Mouse (Mus musculus) right cerebral cortex, postnatal 25 days (tissue): ENCODE results near the gene Slc25a22.

Experiments used
- DNase-seq: peaks from one replicate; pipeline ENCODE4 v3.0.0; 2022

Gene Slc25a22

DNA sequence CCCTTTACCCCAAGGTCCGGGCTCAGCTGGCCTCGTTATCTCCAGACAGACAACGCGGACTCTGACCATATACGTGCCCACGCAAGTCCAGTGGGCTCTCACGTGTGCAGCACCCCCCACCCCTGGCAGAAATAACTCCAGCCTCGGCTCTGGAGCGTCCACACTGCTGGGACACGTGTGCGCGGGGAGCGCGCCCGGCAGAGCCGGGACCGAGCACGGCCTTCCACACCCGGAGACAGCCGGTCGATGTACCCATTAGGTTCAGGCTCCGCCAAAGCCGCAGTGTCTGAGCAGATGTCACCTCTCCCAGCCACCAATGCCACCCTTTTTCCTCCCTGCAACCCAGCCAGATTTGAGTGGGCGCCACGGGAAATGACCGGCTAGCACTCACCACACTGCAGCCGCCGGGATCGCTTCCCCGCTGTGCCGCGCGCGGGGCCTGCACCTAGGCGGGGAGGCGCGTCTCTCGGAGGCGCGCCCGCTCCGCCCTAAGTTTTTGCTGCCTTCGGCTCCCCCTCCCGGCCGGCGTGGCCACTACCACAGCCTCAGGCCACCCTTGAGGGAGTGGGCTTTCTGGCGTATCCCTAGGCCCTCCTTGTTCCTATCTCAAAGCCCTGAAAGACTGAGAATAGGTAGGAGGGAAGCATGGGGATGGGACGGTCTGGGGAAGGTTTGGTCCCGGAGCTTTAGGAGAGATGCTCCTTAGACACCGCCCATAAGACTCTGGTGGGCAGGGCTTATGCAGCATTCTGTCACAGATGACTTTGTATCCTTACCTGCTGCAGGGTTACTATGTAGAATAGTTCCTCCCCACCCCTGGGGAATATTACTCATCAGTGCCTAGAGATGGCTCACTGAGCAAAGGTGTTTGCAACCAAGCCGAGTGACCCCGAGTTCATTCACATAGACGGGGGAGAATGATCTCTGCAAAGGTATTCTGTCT, at the start of gene Slc25a22:
Gene Slc25a22, minus strand, starts transcription at position 715 of the 943 bp plus-strand sequence.
- DNase-seq = peak; percentile 91

DNA sequence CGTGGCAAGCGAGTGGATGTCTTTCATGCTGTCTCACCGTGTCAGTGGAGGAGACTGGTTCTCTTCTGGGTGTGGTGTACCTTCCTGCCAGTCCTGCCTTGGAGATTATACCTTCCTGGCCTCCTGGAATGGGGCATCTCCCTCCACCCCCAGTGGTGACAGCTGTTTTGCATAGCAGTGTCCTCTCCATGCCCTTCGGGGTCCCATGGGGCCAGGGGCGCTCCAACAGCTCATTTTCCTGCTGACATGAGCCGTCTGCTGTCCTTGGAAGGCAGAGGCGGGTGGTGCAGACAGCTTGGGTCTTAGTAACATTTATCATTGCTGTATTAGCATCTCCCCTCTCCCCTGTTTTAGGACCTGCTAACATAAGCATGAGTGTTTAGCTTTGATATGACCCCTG, 49.4 kb upstream of the Slc25a22 start:
- DNase-seq = no peak

DNA sequence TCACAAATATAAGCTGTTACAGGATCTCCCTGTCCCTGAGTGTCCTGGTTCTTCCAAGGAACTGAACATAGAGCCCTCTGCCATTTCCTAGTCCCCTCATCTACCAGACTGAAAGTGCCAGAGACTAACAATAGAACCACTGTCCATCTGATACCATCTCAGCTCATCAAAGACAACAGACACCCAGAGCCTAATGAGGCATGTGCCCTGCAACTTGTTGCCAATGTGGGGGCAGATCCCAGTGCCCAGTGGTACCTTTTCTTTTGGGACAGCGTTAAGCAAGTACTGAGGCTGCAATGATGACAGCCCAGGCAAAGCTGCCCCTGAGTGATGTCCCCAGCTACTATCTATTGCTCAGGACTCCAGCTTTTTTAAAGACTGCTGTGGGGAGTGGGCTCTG, 48.5 kb upstream of the Slc25a22 start:
- no peak for DNase-seq

DNA sequence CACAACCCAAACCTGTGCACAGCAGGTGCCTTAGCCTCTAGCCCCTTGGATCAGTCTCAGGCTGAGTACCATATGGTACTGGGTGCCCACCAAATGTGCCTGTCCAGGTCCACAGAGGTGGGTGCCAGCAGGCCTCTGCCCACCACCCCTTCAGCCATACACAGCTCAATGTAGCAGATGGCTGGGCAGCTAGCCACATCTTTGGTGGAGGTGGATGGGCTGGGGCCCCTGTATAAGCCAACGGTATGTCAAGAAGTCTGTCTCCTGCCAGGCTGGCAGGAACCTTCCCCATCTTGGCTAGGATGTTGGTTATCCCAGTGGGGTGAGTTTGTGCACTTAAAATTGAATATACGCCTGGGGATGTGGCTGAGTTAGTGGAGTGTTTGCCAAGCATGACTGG, 47.9 kb upstream of the Slc25a22 start:
- DNase-seq = no peak

DNA sequence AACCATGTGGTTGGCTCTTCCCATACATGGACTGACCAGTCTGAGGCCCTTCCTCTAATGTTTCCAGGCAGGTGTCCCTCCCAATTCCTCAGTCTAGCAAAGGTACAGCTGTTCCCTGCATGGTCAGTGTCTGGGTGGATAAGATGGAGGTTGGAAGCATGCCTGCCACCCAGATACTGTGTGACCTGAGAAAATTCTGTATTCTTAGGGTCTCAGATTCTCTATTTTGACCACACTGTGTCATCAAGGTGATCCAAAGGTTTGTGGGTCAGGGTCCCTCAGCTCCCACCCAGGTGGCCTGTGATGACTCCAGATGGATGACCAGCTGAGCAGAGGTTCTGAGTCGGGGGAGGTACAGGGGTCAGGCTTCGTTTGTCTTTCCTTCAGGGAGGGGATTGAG, 47.5 kb upstream of the Slc25a22 start:
- no peak for DNase-seq

DNA sequence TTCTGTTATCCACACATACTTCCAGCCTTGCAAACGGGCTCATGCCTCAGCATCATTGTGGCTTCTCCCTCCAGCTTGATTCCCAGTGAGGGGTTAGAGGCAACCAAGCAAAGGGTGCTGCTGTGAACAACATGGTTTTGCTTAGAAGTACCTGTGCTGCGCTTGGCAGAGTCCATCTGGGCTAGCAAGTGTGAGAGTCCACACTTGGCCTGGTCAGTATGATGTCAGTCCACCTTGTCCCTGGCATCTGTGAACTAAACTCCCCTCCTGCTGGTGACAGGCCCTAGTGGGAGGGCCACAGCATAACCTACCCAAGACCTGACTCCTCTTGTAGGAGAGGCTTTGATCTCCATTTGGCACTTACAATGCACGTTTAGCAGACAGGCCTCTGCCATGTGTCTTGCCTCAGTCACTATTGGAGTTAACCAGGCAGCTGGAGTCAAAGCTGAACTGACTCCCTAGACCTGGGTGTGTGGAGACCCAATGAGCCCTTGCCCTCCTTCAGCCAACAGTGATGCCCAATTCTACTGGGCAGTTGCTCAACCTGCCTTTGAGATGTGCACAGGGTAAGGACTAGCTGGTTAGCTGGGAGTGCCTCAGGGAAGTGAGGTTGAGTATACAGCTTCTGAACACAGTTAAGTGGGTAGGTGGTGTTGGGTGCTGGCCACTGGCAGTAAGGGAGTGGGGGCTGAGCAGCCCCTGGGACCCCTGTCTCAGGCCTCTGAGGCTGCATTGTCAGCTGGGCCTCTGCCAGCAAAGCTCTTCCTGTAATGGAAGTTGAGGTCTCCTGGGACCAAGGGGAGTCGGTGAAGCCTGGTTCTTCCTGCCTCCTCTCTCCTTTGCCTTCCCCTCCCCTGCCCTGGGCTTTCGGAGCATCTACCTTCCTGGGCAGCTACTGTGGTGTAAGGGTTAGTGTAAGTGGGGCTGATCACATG, 46.8 kb upstream of the Slc25a22 start:
- DNase-seq = no peak

DNA sequence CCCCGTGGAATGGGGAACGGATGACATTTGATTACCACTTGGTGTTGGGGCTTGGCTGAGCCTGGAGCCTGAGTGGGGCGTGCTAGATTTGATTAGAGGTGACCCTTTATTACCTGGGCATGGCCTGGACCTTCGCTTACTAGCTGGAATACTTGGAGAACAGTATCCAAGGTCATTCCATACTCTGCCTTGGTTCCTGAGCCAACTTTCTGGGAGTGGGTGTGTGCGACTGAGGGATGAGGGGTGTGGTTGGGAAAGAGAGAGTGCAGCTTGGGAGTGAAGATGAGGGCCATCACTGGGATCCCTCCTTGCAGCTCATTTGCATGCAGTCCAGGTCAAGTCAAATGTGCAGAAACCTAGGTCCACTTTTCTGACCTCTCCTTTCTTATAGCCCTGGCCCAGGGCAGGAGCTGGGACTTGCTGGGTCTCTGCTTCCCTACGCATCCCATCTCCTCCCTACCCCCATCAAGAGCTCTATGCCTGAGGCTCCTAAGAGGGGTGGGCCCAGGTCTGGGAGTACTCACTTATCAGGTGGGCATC, 45.5 kb upstream of the Slc25a22 start:
- no peak for DNase-seq

DNA sequence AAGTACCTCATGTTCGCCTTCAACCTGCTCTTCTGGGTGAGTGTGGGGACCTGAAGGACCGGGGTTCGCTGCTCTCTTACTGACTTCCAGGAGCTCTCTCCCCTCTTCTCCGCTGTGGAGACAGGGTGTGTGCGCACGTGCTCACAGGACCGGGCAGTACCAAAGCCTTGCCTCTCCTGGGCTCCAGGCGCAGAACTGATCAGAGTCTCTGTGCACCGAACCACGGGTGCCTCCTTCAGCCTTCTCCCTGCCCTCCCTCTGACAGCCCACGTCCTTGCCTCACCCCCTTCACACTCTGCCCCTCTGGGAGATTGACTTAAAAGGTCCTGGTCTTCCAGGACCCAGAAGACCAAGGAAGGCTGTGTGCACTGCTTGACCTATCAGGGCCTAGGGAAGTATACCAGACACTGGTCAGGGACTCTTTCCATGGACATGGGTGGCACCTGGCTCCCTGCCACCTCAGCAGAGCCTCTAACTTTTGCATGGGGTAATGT, 44.9 kb upstream of the Slc25a22 start:
- DNase-seq = no peak

DNA sequence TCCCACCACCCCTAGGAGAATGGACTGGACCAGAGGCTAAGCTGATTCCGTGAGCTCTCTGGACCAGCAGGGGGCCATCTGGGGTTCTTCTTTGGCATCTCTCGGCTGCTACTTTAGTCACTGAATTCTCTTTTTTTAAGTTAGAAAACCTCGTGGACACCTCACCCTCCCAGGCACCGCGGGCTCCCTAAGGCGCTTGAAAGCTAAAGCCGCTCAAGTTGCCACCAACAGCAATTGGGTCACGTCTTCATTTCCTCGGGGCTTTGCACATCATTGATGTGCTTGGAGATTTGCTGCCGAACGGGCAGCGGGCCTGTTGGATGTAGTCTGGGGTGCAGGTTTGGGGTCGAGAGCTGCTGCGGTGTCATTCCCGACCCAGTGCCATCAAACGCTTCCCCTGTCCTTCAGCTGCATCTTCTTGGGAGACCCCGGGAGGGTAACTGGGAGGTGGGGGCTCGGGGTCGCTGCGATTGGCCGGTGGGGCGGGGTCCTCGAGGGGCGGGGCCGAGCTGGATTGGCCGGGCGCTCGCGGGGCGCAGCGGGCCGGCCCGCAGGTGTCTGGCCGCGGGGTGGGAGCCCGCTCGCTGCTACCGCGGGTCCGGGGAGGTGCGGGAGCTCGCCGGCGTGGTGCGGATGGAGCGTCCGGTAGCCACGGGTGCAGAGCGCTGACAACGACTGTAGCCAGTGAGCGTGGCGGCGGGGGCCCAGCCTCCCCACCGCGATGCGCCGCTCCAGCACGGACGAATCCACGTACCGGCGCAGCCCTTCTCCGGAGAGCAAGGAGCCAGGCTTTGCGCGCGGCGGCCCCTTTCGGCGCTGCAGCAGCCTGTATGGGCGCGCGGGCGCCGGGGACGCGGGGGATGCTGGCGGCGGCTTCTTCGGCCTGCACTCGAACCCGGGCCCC, 44.1 kb upstream of the Slc25a22 start:
- DNase-seq = peak; percentile 68

DNA sequence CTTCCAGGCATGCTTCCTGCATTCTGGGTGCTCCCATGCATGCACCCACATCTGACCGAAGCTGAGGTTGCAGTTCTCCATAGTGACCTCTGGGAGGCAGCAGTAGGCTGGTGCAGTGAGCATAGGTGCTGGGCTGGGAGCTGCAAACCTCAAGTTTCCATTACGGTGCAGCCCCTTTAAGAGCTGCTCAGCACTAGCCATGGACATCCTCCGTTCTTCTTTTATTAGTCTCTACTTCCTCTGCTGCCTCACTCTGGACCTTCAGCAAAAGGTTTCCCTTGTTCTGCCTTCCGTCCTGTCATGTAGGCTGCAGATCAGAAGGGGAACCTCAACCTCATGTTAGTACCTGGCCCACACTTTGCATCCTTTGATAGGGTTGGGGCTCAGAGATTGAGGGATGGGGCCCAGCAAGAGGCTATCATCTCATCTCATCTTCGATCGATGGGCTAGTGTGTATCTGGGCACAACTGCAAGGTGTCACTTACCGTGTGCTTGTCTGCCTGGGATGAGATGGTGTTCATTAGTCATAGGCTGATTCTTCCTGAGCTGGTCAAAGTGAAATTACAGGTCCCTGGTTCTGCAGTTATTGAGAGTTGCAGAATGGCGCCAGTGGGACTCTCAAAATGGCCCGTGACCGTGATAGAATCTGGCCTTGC, 43.3 kb upstream of the Slc25a22 start:
- peak; percentile 75 for DNase-seq

DNA sequence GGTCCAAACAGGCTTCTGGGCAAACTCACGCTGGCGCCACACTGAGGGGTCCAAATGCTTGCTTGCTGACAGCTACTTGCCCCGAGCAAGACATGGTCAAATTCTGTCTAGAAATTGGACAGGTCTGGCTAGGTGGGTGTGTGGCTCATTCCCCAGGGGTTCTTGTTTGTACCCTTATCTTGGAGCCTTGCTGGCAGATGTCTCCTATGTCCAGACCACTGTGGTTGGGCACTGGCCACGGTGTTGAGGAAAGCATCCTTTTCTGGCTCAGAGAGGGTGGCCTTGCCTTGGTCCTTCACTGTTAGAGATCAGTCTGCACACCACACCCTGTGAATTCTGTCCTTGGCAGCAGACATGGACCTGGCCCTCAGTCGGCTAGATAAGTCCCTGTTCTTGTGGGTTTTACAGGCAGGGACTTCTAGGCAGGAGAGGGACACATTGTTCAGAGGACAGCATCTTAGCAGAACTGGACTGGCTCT, 40.6 kb upstream of the Slc25a22 start:
- no peak for DNase-seq

DNA sequence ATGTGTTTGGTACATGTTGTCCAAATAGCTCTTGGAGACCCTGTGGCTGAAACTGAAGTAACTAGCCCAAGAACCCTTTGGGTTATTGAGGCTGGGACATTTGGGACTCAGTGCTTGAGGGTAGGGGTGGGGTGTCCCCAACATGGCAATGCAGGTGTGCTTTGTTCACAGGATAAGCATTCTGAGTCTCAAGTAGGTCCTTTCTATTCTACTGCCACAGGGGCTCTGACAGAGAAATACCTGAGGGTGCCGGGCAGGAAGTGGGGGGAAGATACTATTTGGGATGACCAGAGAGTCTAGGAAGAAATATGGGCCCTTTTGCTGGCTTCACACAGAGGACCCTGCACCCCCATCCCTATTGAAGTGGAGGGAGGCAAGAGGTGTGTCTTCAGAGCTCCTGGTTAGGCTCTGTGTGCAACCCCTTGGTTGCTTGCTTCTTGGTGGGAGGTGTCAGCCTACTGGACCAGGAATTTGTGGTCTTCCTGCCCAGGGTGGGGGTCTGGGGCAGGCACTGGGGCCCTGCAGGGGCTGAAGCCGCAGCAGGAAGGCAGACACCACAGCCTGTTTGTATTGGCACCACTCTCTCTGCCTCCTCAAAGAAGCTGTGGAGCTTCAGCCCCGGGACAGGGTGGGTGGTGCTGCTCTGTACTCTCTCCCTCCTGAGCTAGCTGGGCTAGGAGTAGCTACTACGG, 40.0 kb upstream of the Slc25a22 start:
- DNase-seq = no peak

DNA sequence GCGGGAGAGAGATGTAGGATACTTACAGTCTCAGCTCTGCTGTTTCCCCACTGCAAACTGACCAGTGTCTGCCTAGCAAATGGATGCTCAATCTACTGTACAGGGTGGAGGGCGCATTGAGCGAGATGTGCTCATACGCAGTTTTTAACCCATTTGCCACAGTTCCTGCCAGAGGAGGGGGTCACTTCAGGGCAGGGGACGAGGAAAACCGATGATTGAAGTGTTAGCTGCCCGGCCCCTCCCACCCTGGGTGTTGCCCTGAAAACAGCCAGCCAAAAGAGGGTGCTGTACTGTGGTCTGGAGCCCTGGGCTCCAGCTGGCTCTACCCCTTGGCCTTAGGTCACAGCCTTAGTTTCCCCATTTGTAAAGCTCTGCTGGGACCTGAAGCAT, 39.3 kb upstream of the Slc25a22 start:
- DNase-seq = no peak

DNA sequence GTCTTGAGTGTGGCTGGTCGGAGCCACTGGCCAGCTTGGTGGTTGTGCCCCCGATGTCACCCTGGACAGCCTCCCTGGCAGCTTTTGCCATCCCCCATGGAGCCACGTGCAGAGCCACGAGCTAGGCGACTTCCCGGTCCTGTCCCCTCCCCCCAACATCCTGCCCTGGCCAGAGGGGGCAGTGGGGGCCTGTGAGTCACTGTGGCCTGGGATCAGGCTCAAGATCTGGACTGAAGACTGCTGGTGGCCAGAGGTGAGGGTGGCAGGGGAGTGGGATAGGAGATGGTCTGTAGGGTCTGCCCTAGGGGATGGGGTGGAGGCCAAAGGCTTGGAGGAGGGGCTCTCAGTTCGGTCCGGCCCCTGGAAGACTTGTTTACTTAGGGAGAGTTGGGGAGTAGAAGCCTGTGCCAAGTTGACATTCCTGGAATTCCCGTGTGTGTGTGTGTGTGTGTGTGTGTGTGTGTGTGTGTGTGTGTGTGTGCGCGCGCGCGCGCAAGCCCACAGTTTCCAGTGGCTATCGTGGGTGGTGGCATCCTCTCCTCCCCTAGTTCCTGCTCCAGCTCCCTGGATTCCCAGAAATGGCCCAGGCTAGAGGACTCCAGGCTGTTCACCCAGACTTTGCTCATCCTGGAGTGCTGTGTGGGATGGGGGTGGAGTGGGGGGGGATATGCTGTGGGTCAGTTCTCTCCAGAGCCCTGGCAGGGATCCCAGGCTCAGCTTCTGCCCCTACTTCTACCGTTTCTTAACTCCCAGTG, 38.7 kb upstream of the Slc25a22 start:
- no peak for DNase-seq

DNA sequence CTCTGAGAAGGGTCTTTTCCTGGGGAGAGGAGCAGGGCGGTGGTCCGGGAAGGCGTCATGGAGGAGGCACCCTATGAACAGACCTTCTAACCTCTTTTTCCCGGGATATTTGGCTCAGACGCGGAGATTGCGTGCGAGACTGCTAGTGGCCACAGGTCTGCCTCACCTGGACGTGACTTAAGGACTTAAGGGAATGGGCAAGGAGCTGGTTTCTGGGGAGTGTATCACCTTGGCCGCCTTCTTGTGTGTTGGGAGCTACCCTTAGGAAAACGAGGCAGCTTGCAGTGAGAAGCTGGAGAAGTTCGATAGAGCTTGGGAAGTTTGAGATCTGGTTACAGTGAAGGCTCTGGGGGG, 38.1 kb upstream of the Slc25a22 start:
- no peak for DNase-seq

DNA sequence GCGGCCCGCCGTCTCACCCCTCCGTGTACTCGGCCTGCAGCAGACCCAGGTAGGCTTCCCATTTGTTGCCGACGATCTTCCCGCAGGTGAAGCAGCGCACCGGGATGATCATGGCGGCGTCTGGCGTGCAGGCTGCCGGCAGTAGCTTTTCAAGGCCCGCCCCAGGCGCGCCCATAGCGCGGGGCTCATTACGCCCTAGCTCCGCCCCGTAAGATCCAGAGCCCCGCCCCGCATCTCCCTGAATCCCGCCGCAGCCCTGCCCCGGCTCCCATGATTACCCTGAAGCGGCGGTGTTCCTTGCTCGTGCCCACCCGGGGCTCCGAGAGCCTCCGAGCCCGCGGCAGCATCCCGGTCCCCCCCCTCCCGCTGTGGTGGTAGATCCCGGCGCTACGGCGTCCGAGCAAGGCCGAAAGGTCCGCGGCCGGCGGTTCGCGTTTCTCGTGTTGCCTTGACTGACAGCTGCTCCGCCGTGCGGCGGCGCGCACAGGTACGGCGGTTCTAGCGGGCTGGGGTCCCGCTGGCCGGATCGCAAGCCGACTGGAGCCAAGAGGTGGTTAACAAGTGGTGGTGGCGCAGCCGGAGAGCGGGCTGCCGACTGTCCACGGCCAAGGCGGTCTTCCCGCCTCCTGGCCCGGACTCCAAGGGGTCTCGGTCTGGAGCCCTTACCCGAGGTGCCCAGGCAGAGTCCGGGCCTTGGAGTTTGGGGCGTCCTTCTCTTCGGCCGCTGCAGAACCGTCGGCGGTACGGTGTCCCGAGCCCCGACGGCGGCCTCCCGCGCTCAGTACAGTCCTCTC, 37.5 kb upstream of the Slc25a22 start, which contains the start of the genes Polr2l and Tspan4:
Gene Polr2l, minus strand, starts transcription at position 122 of the 794 bp plus-strand sequence.
Gene Tspan4, plus strand, starts transcription at position 230 of the 794 bp plus-strand sequence.
- DNase-seq = peak; percentile 86

DNA sequence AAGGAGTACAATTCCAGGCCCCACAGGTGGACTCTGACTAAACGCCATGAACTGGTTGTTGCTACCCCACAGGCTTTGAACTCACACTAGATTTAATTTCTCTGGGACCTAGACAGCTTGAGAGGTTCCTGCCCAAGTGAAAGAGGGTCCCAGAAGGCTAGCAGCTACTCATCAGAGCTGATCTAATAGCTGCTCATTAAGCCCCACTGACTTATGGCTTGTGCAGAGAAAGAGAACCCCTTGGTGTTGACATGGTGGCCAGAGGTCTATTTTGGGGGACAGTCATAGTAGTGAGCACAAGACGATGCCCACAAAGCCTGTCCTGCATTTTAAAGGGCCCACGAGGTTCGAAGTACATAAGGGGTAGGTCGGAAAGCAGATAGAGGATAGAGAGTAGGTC, 36.5 kb upstream of the Slc25a22 start:
- no peak for DNase-seq

DNA sequence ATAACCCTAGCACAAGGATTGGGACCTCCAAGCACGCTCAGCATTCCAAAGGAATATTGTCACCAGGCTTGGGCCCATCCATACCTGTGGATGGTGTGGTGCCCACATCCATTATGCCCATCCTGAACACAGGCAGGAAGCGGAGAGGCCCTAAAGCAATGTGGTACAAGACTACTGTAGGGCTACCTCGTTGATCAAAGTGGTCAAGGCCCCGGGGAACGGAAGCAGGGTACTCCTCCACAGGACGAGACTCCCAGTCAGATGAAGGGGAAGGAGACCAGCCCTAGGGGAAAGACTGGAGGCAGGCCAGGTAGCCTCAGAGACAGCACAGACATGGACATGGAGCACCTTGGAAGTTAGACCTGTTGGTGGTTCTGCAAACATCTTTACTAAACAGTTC, 35.1 kb upstream of the Slc25a22 start:
- DNase-seq = no peak

DNA sequence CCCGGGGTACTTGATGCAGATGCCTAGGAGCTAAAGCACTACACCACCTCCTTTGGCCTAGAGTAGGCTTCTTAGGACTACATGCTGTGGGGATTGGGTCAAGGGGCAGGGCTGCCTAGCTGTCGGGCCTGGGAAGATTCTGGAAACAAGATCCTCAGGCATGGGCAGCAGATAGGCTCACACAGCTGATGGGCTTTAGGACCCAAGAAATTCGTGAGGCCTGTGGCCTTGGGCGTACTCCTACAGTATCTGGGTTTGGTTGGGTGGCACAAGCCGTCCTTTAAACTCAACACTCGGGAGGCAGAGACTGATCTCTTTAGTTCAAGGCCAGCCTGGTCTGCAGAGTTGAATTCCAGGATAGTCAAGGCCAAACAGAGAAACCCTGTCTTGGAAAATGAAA, 34.5 kb upstream of the Slc25a22 start:
- no peak for DNase-seq
